Mouse (Mus musculus) right cerebral cortex, postnatal 14 days (tissue): Measurements from ENCODE around the gene Rad51b.

Experiments used
- DNase-seq: peaks from one replicate; pipeline ENCODE4 v3.0.0; 2022

The Rad51b gene

GRCm38 (mm10) chr12:79331722-79332121 is 34.6 kb downstream of the Rad51b start:
- DNase-seq: no peak

GRCm38 (mm10) chr12:79338791-79339190 is 41.7 kb downstream of the Rad51b start:
- DNase-seq: no peak

- no peak for DNase-seq
These were observed 43.4 kb downstream of the Rad51b start for GRCm38 (mm10) chr12:79340513-79340912.

- no peak for DNase-seq
These were observed 44.3 kb downstream of the Rad51b start for GRCm38 (mm10) chr12:79341291-79341845.

- DNase-seq: no peak
These were observed 49.2 kb downstream of the Rad51b start for GRCm38 (mm10) chr12:79346198-79346733.

- peak; percentile 48 for DNase-seq
These were observed 50.6 kb downstream of the Rad51b start for GRCm38 (mm10) chr12:79347643-79348042.

GRCm38 (mm10) chr12:79351461-79351860 is 54.4 kb downstream of the Rad51b start:
- no peak for DNase-seq

- DNase-seq: no peak
These were observed 55.1 kb downstream of the Rad51b start for GRCm38 (mm10) chr12:79352086-79352741.

- DNase-seq: no peak
These were observed 55.6 kb downstream of the Rad51b start for GRCm38 (mm10) chr12:79352742-79353114.

- DNase-seq: no peak
These were observed 56.3 kb downstream of the Rad51b start for GRCm38 (mm10) chr12:79353356-79353755.

GRCm38 (mm10) chr12:79354621-79355020 is 57.5 kb downstream of the Rad51b start:
- no peak for DNase-seq

GRCm38 (mm10) chr12:79356138-79356537 is 59.1 kb downstream of the Rad51b start:
- no peak for DNase-seq

GRCm38 (mm10) chr12:79357631-79358030 is 60.5 kb downstream of the Rad51b start:
- no peak for DNase-seq

GRCm38 (mm10) chr12:79358613-79359218 is 61.6 kb downstream of the Rad51b start:
- peak; percentile 15 for DNase-seq

- DNase-seq: no peak
These were observed 62.3 kb downstream of the Rad51b start for GRCm38 (mm10) chr12:79359404-79359803.

- no peak for DNase-seq
These were observed 65.1 kb downstream of the Rad51b start for GRCm38 (mm10) chr12:79362219-79362618.

GRCm38 (mm10) chr12:79364284-79364683 is 67.2 kb downstream of the Rad51b start:
- DNase-seq: no peak

- DNase-seq: no peak
These were observed 71.7 kb downstream of the Rad51b start for GRCm38 (mm10) chr12:79368818-79369217.

- DNase-seq: no peak
These were observed 72.6 kb downstream of the Rad51b start for GRCm38 (mm10) chr12:79369512-79370165.

- no peak for DNase-seq
These were observed 75.6 kb downstream of the Rad51b start for GRCm38 (mm10) chr12:79372697-79373096.

GRCm38 (mm10) chr12:79377378-79377777 is 80.3 kb downstream of the Rad51b start:
- no peak for DNase-seq

- no peak for DNase-seq
These were observed 80.8 kb downstream of the Rad51b start for GRCm38 (mm10) chr12:79377861-79378260.

- DNase-seq: no peak
These were observed 83.1 kb downstream of the Rad51b start for GRCm38 (mm10) chr12:79380190-79380589.

GRCm38 (mm10) chr12:79381489-79381888 is 84.4 kb downstream of the Rad51b start:
- DNase-seq: no peak
